Mouse (Mus musculus) forebrain, postnatal 0 days (tissue): Measurements from ENCODE around the gene Garem2. TPM values are rescaled to one million over a fixed set of nuclear protein-coding genes. Genes with fewer than 3 reads are reported as not detected.

Experiments
- ATAC-seq: fragments of 200-750 bp; cut with Nextera tagmentation; 2 replicates; pipeline ENCODE4 v1.8.0; 2017; ENCODE audit warnings: mild to moderate bottlenecking, moderate library complexity
- DNase-seq: peaks from one replicate; pipeline ENCODE4 v3.0.0-alpha.2; 2015
- H3K27ac ChIP-seq: fragments of 300-500 bp; sonication (generic); 2 replicates; pipeline ENCODE4 v1.5.1; 2014; ENCODE audit warnings: low read depth, mild to moderate bottlenecking, antibody characterized with exemption, low read length, moderate library complexity, mixed read lengths
- H3K27me3 ChIP-seq: fragments of 300-500 bp; sonication (generic); 2 replicates; pipeline ENCODE4 v1.6.1; 2014; ENCODE audit warnings: mild to moderate bottlenecking, low read length, mixed read lengths; ENCODE audit not compliant: insufficient read depth
- H3K36me3 ChIP-seq: fragments of 300-500 bp; sonication (generic); 2 replicates; pipeline ENCODE4 v1.6.1; 2014; ENCODE audit warnings: mild to moderate bottlenecking, moderate library complexity; ENCODE audit not compliant: insufficient read depth
- H3K4me1 ChIP-seq: fragments of 300-500 bp; sonication (generic); 2 replicates; pipeline ENCODE4 v1.6.1; 2014; ENCODE audit warnings: antibody characterized with exemption; ENCODE audit not compliant: insufficient read depth
- H3K4me2 ChIP-seq: fragments of 300-500 bp; sonication (generic); 2 replicates; pipeline ENCODE4 v1.6.1; 2014; ENCODE audit warnings: low read depth, mild to moderate bottlenecking, moderate library complexity
- H3K4me3 ChIP-seq: fragments of 300-500 bp; sonication (generic); 2 replicates; pipeline ENCODE4 v1.5.1; 2014; ENCODE audit warnings: low read depth, low read length, mixed read lengths
- H3K9ac ChIP-seq: fragments of 300-500 bp; sonication (generic); 2 replicates; pipeline ENCODE4 v1.6.1; 2014; ENCODE audit warnings: mild to moderate bottlenecking
- H3K9me3 ChIP-seq: fragments of 300-500 bp; sonication (generic); 2 replicates; pipeline ENCODE4 v1.6.1; 2016; ENCODE audit warnings: low read length
- CTCF ChIP-seq: sonication (generic); IDR thresholded peaks from 2 replicates; pipeline ENCODE4 v1.5.1; 2016; ENCODE audit warnings: antibody characterized with exemption, control low read depth, low read depth
- WGBS: fragments of 180-500 bp; shearing (Covaris S2); extraction: QIAGEN DNeasy Blood & Tissue Kit; methylation state at CpG from one replicate; pipeline ENCODE4 v1.1.7; 2014; 5-methylcytosine and 5-hydroxymethylcytosine counted together
- polyA plus RNA-seq: library from polyadenylated mRNA; unstranded; fragments of >200 nt; fragmentation: Nextera tagmentation; extraction: Ambion mirVana; gene quantifications from 2 replicates; pipeline ENCODE4 v1.2.1, GENCODE M21; 2015
- total RNA-seq: library from RNA; depleted of rRNA; stranded (reverse); fragments of >200 nt; gene quantifications from 2 replicates; pipeline ENCODE4 v1.2.3, GENCODE M21; 2014

The Garem2 gene
- total and polyA plus RNA-seq, 2 experiments from 2014 or later, result 7.2 to 10.4 TPM

- Histone ChIP-seq H3K4me1 (peaks cover 7% of the 10 kb centered on the region; the same call in 1 of the 2 replicates), H3K4me2 (peak within 1 kb of the TSS; percentile 97)
- ATAC-seq, result peak; percentile 56
Measured at GRCm38 (mm10) chr5:30105668-30106300, 823 bp downstream of the Garem2 start, which contains the start of gene 3110082J24Rik. 3110082J24Rik (minus strand) TSS chr5:30106086.

GRCm38 (mm10) chr5:30106756-30107155 lies 1.8 kb downstream of the Garem2 start:
- WGBS, result 11% methylated on average over 2 of the region's 2 CpGs
- no peak for ATAC-seq
- Histone ChIP-seq H3K9me3 (no peaks in the 10 kb centered on the region), H3K4me2 (peak overlapping the region; percentile 97), H3K4me1 (peaks cover 7% of the 10 kb centered on the region; the same call in 1 of the 2 replicates), H3K9ac (no peak overlapping the region), H3K4me3 (no peak overlapping the region), H3K27ac (peak overlapping the region; percentile 62; the same call in 1 of the 2 replicates), H3K27me3 (no peaks in the 10 kb centered on the region), H3K36me3 (no peaks in the 10 kb centered on the region)
- DNase-seq, result no peak
- TF ChIP-seq CTCF, result no peak

More at GRCm38 (mm10) chr5:30105668-30106300, 823 bp downstream of the Garem2 start, which contains the start of gene 3110082J24Rik:
- no peak for TF ChIP-seq CTCF
- H3K36me3 ChIP-seq, result no peaks in the 10 kb centered on the region
- peak within 1 kb of the TSS; percentile 56 for H3K4me3 ChIP-seq
- H3K27me3 ChIP-seq, result no peaks in the 10 kb centered on the region
- no peaks in the 10 kb centered on the region for H3K9me3 ChIP-seq
- DNase-seq, result peak; percentile 77
- WGBS, result under 1% methylated on average over 29 of the region's 29 CpGs
- H3K27ac ChIP-seq, result peak within 1 kb of the TSS; percentile 62
- peak within 1 kb of the TSS; percentile 53 for H3K9ac ChIP-seq

GRCm38 (mm10) chr5:30107186-30107585 lies 2.2 kb downstream of the Garem2 start:
- Histone ChIP-seq H3K27ac (peak overlapping the region; percentile 62), H3K4me2 (peak overlapping the region; percentile 97), H3K27me3 (no peaks in the 10 kb centered on the region), H3K4me3 (no peak overlapping the region), H3K9me3 (no peaks in the 10 kb centered on the region), H3K9ac (no peak overlapping the region), H3K4me1 (peaks cover 7% of the 10 kb centered on the region; the same call in 1 of the 2 replicates), H3K36me3 (no peaks in the 10 kb centered on the region)
- 7% methylated on average over 7 of the region's 7 CpGs for WGBS
- TF ChIP-seq CTCF, result no peak
- DNase-seq, result peak; percentile 42
- peak; percentile 35 for ATAC-seq

- Histone ChIP-seq H3K9me3 (no peaks in the 10 kb centered on the region), H3K4me1 (peaks cover 7% of the 10 kb centered on the region; the same call in 1 of the 2 replicates), H3K9ac (no peak overlapping the region), H3K27ac (peak overlapping the region; percentile 62), H3K4me2 (peak overlapping the region; percentile 97), H3K36me3 (no peaks in the 10 kb centered on the region), H3K27me3 (no peaks in the 10 kb centered on the region), H3K4me3 (no peak overlapping the region)
- 10% methylated on average over 5 of the region's 5 CpGs for WGBS
- no peak for DNase-seq
- peak; percentile 30 for ATAC-seq
- no peak; the same call in 1 of the 2 replicates for TF ChIP-seq CTCF
Measured at GRCm38 (mm10) chr5:30107611-30108041, 2.7 kb downstream of the Garem2 start.

- ATAC-seq (no peak), DNase-seq (no peak)
- Histone ChIP-seq H3K4me3 (no peak overlapping the region), H3K9me3 (no peaks in the 10 kb centered on the region), H3K27ac (no peak overlapping the region), H3K27me3 (no peaks in the 10 kb centered on the region), H3K4me1 (peaks cover 7% of the 10 kb centered on the region; the same call in 1 of the 2 replicates), H3K9ac (no peak overlapping the region), H3K4me2 (0 out of 2 replicates have a peak overlapping the region, but pooled peaks have one; percentile 97), H3K36me3 (no peaks in the 10 kb centered on the region)
- no peak for TF ChIP-seq CTCF
- 72% methylated on average over 6 of the region's 6 CpGs for WGBS
Measured at GRCm38 (mm10) chr5:30108233-30108632, 3.3 kb downstream of the Garem2 start.

GRCm38 (mm10) chr5:30109899-30110298 lies 4.9 kb downstream of the Garem2 start:
- 46% methylated on average over 2 of the region's 2 CpGs for WGBS
- Histone ChIP-seq H3K9ac (no peak overlapping the region), H3K4me2 (no peak overlapping the region), H3K36me3 (no peaks in the 10 kb centered on the region), H3K9me3 (no peaks in the 10 kb centered on the region), H3K4me1 (0 out of 2 replicates have a peak, but pooled peaks cover 3% of the 10 kb centered on the region), H3K4me3 (no peak overlapping the region), H3K27me3 (no peaks in the 10 kb centered on the region), H3K27ac (no peak overlapping the region)
- no peak for ATAC-seq
- TF ChIP-seq CTCF, result no peak
- DNase-seq, result no peak
